Mouse (Mus musculus) left cerebral cortex, adult 11 months (tissue): Measurements from ENCODE around the gene Card11.

Source experiments
- DNase-seq: peaks from one replicate; pipeline ENCODE4 v3.0.0; 2022; ENCODE audit warnings: low spot score

Gene Card11

GRCm38 (mm10) chr5:140852435-140852996 lies 147.9 kb downstream of the Card11 start:
- no peak for DNase-seq

- no peak for DNase-seq
Measured at GRCm38 (mm10) chr5:140847300-140847729, 153.1 kb downstream of the Card11 start.

GRCm38 (mm10) chr5:140841942-140842341 lies 158.4 kb downstream of the Card11 start:
- DNase-seq, result no peak

GRCm38 (mm10) chr5:140831064-140831431 lies 169.3 kb downstream of the Card11 start:
- no peak for DNase-seq

- peak; percentile 98 for DNase-seq
Measured at GRCm38 (mm10) chr5:140830314-140831063, 169.9 kb downstream of the Card11 start, which contains the start of gene Gna12. Gna12 (minus strand) TSS chr5:140830431.

- DNase-seq, result no peak
Measured at GRCm38 (mm10) chr5:140829911-140830294, 170.5 kb downstream of the Card11 start.

GRCm38 (mm10) chr5:140829081-140829910 lies 171.1 kb downstream of the Card11 start:
- DNase-seq, result no peak

GRCm38 (mm10) chr5:140828363-140828762 lies 172.0 kb downstream of the Card11 start:
- DNase-seq, result no peak

- DNase-seq, result no peak
Measured at GRCm38 (mm10) chr5:140827896-140828295, 172.5 kb downstream of the Card11 start.

- DNase-seq, result no peak
Measured at GRCm38 (mm10) chr5:140827413-140827812, 173.0 kb downstream of the Card11 start.

- DNase-seq, result no peak
Measured at GRCm38 (mm10) chr5:140826796-140827195, 173.6 kb downstream of the Card11 start.

GRCm38 (mm10) chr5:140826118-140826517 lies 174.3 kb downstream of the Card11 start:
- DNase-seq, result no peak

GRCm38 (mm10) chr5:140824126-140824525 lies 176.3 kb downstream of the Card11 start:
- no peak for DNase-seq

GRCm38 (mm10) chr5:140823386-140823785 lies 177.0 kb downstream of the Card11 start:
- DNase-seq, result no peak
